Mouse (Mus musculus): ENCODE data around the gene F11. TPM values are rescaled to one million over a fixed set of nuclear protein-coding genes. Genes with fewer than 3 reads are reported as not detected.

F11 gene
- polyA plus RNA-seq, 1 experiment from 2014 or later, result not detected

DNA sequence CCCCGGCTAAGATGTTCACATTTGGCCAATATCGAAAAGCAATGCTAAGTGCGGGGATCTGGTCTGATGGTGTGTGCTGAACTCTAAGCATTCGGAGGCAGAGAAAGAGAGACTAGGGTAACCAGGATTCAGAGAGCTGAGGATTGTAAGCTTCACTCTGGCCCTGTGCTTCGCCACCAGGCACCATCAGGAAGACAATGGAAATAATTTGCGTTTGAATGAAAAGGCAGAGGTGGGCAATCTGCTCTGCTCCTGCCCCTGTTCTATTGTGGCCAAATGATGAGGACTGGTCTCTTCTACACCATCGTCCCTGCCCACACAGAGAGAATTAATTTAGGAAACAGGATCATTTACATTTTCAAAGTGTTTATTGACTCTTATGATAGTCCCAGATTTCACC, 15.5 kb downstream of the F11 start:
- no peak for ATAC-seq

GRCm38 (mm10) chr8:45239363-45239762, 22.5 kb downstream of the F11 start:
- CTCF ChIA-PET, result interaction anchor here (1.3 to 5.8 kb wide), 4 partner anchors 17 to 186 kb away, joined by 3 to 100 read pairs (median 13); partner anchors contain the start of gene Mtnr1a
- TF ChIP-seq CTCF (IDR thresholded peaks at IDR 0.05), result no peak
- DNase-seq (ENCODE audit: low read depth, low spot score), result no peak
- H3K27me3 ChIP-seq, result peaks cover 24% of the 10 kb centered on the region
- no peak for ATAC-seq
- in situ Hi-C loops (cut with MboI; ENCODE audit: low pct_unique_long_range_greater_than_20kb), result loop anchor here (5.0 to 25.0 kb wide), 2 partner anchors 172 to 302 kb away; partner anchors contain the start of genes Fat1 and Mtnr1a
- POLR2A ChIA-PET, result no interaction called here

More for the DNA sequence above, 15.5 kb downstream of the F11 start:
- in situ Hi-C loops (cut with MboI; ENCODE audit: low pct_unique_long_range_greater_than_20kb), result loop anchor here (25.0 kb wide), 1 partner anchor 309 kb away; the partner anchor contains the start of gene Fat1
- ChIA-PET CTCF (no interaction called here), POLR2A (no interaction called here)
- DNase-seq (ENCODE audit: low read depth, low spot score), result no peak
- TF ChIP-seq CTCF (IDR thresholded peaks at IDR 0.05), result no peak
- H3K27me3 ChIP-seq, result peaks cover 44% of the 10 kb centered on the region

DNA sequence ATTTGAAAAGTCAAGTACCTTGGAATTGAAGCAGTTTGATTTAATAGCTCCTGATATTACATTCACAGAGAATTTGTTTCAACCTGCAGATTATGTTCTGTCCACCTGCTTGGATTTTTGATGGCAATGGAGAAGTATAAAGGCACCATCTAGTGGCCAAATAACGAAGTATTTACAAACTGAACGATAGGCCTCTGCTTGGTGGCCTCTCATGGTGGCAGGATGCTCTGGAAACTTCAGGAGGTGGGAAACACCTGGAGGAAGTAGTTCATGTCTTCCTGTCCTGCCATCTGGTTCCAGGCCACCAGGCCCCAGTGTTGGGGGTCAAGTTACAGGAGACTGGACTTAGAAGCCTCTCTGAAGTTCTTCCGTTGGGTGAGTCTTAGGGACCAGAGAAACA, 23.5 kb downstream of the F11 start:
- TF ChIP-seq CTCF (IDR thresholded peaks at IDR 0.05), result peak; percentile 68
- ChIA-PET CTCF (interaction anchor here (0.7 to 5.8 kb wide), 10 partner anchors 10 to 185 kb away, joined by 3 to 100 read pairs (median 3); partner anchors contain the start of gene Mtnr1a), POLR2A (no interaction called here)
- DNase-seq (ENCODE audit: low read depth, low spot score), result no peak
- H3K27me3 ChIP-seq, result peaks cover 24% of the 10 kb centered on the region
- ATAC-seq, result peak; percentile 48
- in situ Hi-C loops (cut with MboI; ENCODE audit: low pct_unique_long_range_greater_than_20kb), result loop anchor here (5.0 to 25.0 kb wide), 2 partner anchors 171 to 301 kb away; partner anchors contain the start of genes Fat1 and Mtnr1a

- peaks cover 18% of the 10 kb centered on the region for H3K27me3 ChIP-seq
- in situ Hi-C loops (cut with MboI; ENCODE audit: low pct_unique_long_range_greater_than_20kb), result loop anchor here (5.0 to 25.0 kb wide), 2 partner anchors 169 to 299 kb away; partner anchors contain the start of genes Fat1 and Mtnr1a
- ATAC-seq (peak; percentile 77), DNase-seq (ENCODE audit: low read depth, low spot score) (no peak)
- peak; percentile 86 for TF ChIP-seq CTCF (IDR thresholded peaks at IDR 0.05)
- ChIA-PET POLR2A (no interaction called here), CTCF (interaction anchor here (0.7 to 5.8 kb wide), 17 partner anchors 10 to 190 kb away, joined by 3 to 100 read pairs (median 4); partner anchors contain the start of gene Mtnr1a)
Measured at GRCm38 (mm10) chr8:45236164-45236912, 25.5 kb downstream of the F11 start.

- in situ Hi-C loops (cut with MboI; ENCODE audit: low pct_unique_long_range_greater_than_20kb), result loop anchor here (5.0 to 25.0 kb wide), 2 partner anchors 168 to 298 kb away; partner anchors contain the start of genes Fat1 and Mtnr1a
- ChIA-PET POLR2A (no interaction called here), CTCF (interaction anchor here (0.7 to 4.1 kb wide), 5 partner anchors 13 to 180 kb away, joined by 3 to 24 read pairs (median 3); partner anchors contain the start of gene Mtnr1a)
- H3K27me3 ChIP-seq, result peaks cover 9% of the 10 kb centered on the region
- ATAC-seq, result no peak
- TF ChIP-seq CTCF (IDR thresholded peaks at IDR 0.05), result no peak
- DNase-seq (ENCODE audit: low read depth, low spot score), result no peak
Measured at GRCm38 (mm10) chr8:45235228-45235627, 26.6 kb downstream of the F11 start.

- no peak for ATAC-seq
- no peaks in the 10 kb centered on the region for H3K27me3 ChIP-seq
- DNase-seq (ENCODE audit: low read depth, low spot score), result no peak
- TF ChIP-seq CTCF (IDR thresholded peaks at IDR 0.05), result no peak
- POLR2A ChIA-PET, result no interaction called here
- CTCF ChIA-PET, result interaction anchor here (1.1 kb wide), 1 partner anchor 163 kb away, joined by 4 read pairs; no protein-coding TSS in a partner anchor
- in situ Hi-C loops (cut with MboI; ENCODE audit: low pct_unique_long_range_greater_than_20kb), result loop anchor here (25.0 kb wide), 1 partner anchor 296 kb away; the partner anchor contains the start of gene Fat1
Measured at GRCm38 (mm10) chr8:45233256-45233655, 28.6 kb downstream of the F11 start.

GRCm38 (mm10) chr8:45202476-45202875, 59.4 kb downstream of the F11 start:
- TF ChIP-seq CTCF (IDR thresholded peaks at IDR 0.05), result no peak
- no peak for DNase-seq (ENCODE audit: low read depth, low spot score)
- H3K27me3 ChIP-seq, result peaks cover 3% of the 10 kb centered on the region
- ChIA-PET POLR2A (no interaction called here), CTCF (no interaction called here)
- in situ Hi-C loops (cut with MboI; ENCODE audit: low pct_unique_long_range_greater_than_20kb), result no loop called here
- no peak for ATAC-seq

DNA sequence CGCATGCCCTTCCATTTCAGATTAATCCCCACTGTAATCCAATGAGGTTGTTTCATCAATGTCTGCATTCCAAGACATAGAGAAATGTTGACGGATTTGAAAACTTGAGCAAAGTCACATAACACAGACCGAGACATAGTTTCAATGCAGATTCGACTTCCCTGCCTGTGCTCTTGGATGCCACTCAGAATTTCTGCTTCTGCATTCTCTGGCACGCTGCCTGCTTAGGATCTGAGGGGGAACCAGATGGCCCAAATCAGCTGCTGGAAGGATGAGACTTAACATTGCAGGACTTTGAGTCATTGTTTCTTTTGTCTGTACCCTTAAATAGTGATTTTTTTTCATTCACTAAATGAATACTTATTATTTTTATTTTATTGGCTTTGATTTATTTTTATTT, 60.2 kb downstream of the F11 start:
- POLR2A ChIA-PET, result no interaction called here
- no peak for ATAC-seq
- H3K27me3 ChIP-seq, result peaks cover 8% of the 10 kb centered on the region
- CTCF ChIA-PET, result no interaction called here
- no peak for TF ChIP-seq CTCF (IDR thresholded peaks at IDR 0.05)
- peak; percentile 10 for DNase-seq (ENCODE audit: low read depth, low spot score)
- in situ Hi-C loops (cut with MboI; ENCODE audit: low pct_unique_long_range_greater_than_20kb), result no loop called here

GRCm38 (mm10) chr8:45197294-45197693, 64.5 kb downstream of the F11 start:
- H3K27me3 ChIP-seq, result peaks cover 17% of the 10 kb centered on the region
- in situ Hi-C loops (cut with MboI; ENCODE audit: low pct_unique_long_range_greater_than_20kb), result no loop called here
- POLR2A ChIA-PET, result no interaction called here
- CTCF ChIA-PET, result no interaction called here
- no peak for TF ChIP-seq CTCF (IDR thresholded peaks at IDR 0.05)
- DNase-seq (ENCODE audit: low read depth, low spot score) (no peak), ATAC-seq (no peak)

DNA sequence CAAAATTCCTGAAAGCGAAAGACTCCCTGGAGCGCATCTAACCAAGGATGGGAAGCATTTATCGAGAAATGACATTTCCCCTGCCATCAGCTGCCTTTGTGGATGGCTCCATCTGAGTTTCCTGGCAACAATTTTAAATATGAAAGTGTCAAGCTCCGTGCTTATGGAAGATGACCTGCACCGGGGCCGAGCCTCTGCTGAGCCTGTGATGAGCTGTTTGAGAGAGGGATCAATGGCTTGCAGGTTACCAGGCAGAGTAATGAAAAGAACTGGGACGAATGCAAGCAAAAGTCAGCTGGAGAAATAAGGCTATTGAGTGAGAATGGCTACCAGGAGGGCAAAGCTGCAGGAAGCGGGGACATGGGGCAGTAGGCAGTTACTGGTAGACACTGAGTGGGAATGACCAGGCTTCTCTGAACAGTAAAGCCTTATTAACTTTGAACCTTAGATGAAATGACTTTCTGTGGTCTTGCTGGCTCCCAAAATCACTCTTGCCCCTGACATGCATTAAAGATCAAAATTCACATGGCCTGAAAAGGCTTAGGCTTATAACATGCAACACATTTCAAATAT, 65.8 kb downstream of the F11 start:
- CTCF ChIA-PET, result no interaction called here
- in situ Hi-C loops (cut with MboI; ENCODE audit: low pct_unique_long_range_greater_than_20kb), result no loop called here
- no peak for ATAC-seq

More for the DNA sequence above, 65.8 kb downstream of the F11 start:
- no peak for TF ChIP-seq CTCF (IDR thresholded peaks at IDR 0.05)
- peaks cover 22% of the 10 kb centered on the region for H3K27me3 ChIP-seq
- no peak for DNase-seq (ENCODE audit: low read depth, low spot score)
- POLR2A ChIA-PET, result no interaction called here

Other genes with a start within 250 kb of the F11 start
- not detected for gene Mtnr1a, start 192.9 kb downstream of the F11 start, polyA plus RNA-seq (2021)
- not detected for gene Klkb1, start 32.8 kb upstream of the F11 start, polyA plus RNA-seq (2021)
- 0.03 TPM for gene Gm45753, start 46.4 kb upstream of the F11 start, polyA plus RNA-seq (2021)
- gene Cyp4v3, start 71.2 kb upstream of the F11 start, polyA plus RNA-seq (2021), result 7.9 TPM
- gene Fam149a, start 120.3 kb upstream of the F11 start, polyA plus RNA-seq (2021), result 53.1 TPM
- 4.9 TPM for gene Tlr3, start 149.0 kb upstream of the F11 start, polyA plus RNA-seq (2021)
- gene Sorbs2, start 245.8 kb upstream of the F11 start, polyA plus RNA-seq (2021), result 17.3 TPM

Measured in Patski (cell line).